Mouse (Mus musculus) urinary bladder, adult 18-20 months (tissue): Measurements from ENCODE around the gene Cped1.

Experiments used
- DNase-seq, 2 experiments: peaks; one replicate each; pipeline ENCODE4 v3.0.0; 2022; ENCODE audit warnings: low spot score in 2 of 2, mixed read lengths in 2 of 2

Cped1 gene

GRCm38 (mm10) chr6:21985732-21986540 is at the start of gene Cped1:
Gene Cped1 (plus strand): TSS chr6:21985916.
- peak; percentile 43 to 60 for DNase-seq

GRCm38 (mm10) chr6:21937981-21938635 is 47.6 kb upstream of the Cped1 start:
- DNase-seq = peak; percentile 4 to 21

GRCm38 (mm10) chr6:21949226-21949731 is 36.4 kb upstream of the Cped1 start, which contains the start of gene Ing3:
Gene Ing3 (plus strand): TSS chr6:21949571.
- peak; percentile 73 to 97 for DNase-seq

GRCm38 (mm10) chr6:21949771-21950448 is 35.8 kb upstream of the Cped1 start:
- DNase-seq = peak; percentile 94 to 96

GRCm38 (mm10) chr6:21950676-21951075 is 35.0 kb upstream of the Cped1 start:
- DNase-seq = no peak

- DNase-seq = no peak
Measured at GRCm38 (mm10) chr6:21955468-21955867, 30.2 kb upstream of the Cped1 start.

GRCm38 (mm10) chr6:21958922-21959321 is 26.8 kb upstream of the Cped1 start:
- no peak for DNase-seq

GRCm38 (mm10) chr6:21959909-21960308 is 25.8 kb upstream of the Cped1 start:
- DNase-seq = no peak

- no peak for DNase-seq
Measured at GRCm38 (mm10) chr6:21977532-21977931, 8.2 kb upstream of the Cped1 start.

- DNase-seq = no peak
Measured at GRCm38 (mm10) chr6:21981114-21981513, 4.6 kb upstream of the Cped1 start.

GRCm38 (mm10) chr6:21984990-21985731 is 555 bp upstream of the Cped1 start:
- DNase-seq = peak; percentile 12 to 53

GRCm38 (mm10) chr6:21986660-21987331 is 1.1 kb downstream of the Cped1 start:
- peak in 1 of 2 experiments; percentile 23 for DNase-seq

- no peak for DNase-seq
Measured at GRCm38 (mm10) chr6:21987554-21987953, 1.8 kb downstream of the Cped1 start.

- no peak for DNase-seq
Measured at GRCm38 (mm10) chr6:21988296-21988695, 2.6 kb downstream of the Cped1 start.

GRCm38 (mm10) chr6:21989081-21989480 is 3.4 kb downstream of the Cped1 start:
- no peak for DNase-seq

- no peak for DNase-seq
Measured at GRCm38 (mm10) chr6:21990181-21991135, 4.7 kb downstream of the Cped1 start.

GRCm38 (mm10) chr6:21991151-21991550 is 5.4 kb downstream of the Cped1 start:
- no peak for DNase-seq

- no peak for DNase-seq
Measured at GRCm38 (mm10) chr6:21993070-21993469, 7.4 kb downstream of the Cped1 start.

- no peak for DNase-seq
Measured at GRCm38 (mm10) chr6:21998131-21998530, 12.4 kb downstream of the Cped1 start.

GRCm38 (mm10) chr6:21999025-21999424 is 13.3 kb downstream of the Cped1 start:
- no peak for DNase-seq
